Mouse (Mus musculus) liver, embryonic 14.5 days (tissue): Measurements from ENCODE around the gene Gm4131.

Experiments
- CTCF ChIP-seq: IDR thresholded peaks from 2 replicates; pipeline ENCODE4 v1.5.1; 2016; ENCODE audit warnings: antibody characterized with exemption, low read depth, control low read depth
- EP300 ChIP-seq: IDR thresholded peaks from 2 replicates; pipeline ENCODE4 v1.6.1; 2016; ENCODE audit warnings: antibody characterized with exemption, low read depth

DNA sequence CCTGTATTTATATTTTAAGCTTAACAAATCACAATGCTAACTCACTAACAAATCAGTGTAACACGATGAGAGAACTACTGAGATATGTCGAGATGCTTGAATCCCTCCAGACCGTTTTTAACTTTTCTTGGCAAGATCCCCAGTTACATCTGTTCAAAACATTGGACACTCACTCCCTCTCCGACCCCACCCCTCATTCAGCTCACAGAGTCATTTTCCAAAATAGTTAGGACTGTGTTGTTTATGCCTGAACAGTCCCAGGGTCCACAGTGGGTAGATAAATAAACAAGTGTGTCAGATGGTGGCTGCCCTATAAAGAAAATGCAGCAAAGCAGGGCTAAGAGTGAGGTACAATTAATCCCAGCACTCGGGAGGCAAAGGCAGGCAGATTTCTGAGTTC lies 29.7 kb downstream of the Gm4131 start:
- TF ChIP-seq CTCF (no peak), EP300 (no peak)
